Mouse (Mus musculus): ENCODE measurements at regions not wholly inside any gene's neighbourhood (a gene's known extent, or its start where the extent isn't known, plus 50 kb on each side); places are given as distances from the start of the nearest gene placed in this dataset.

DNA sequence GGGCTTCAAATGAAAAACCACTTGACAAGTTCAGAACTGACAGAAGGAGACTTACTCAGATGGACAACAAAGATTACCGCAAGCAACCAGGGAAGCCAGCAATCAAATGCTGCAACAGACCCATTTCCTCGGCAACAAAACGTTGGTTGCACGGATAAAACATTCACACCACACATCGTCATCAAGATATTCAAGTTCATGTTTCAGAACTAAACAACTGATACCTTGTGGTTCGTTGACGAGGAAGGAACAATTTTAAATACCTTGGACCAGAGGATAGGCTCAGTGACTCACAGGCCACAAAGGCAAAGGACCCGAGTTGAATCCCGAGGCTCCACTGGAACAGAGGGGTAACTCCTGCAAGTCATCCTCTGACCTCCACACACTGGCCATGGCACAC, 339.1 kb downstream of the Rapgef2 start:
- no peak for TF ChIP-seq CTCF (IDR thresholded peaks at IDR 0.05; ENCODE audit: low read depth, low read length)
- TF ChIP-seq POLR2AphosphoS5 (IDR thresholded peaks at IDR 0.05; ENCODE audit: insufficient replicate concordance, low read depth, low read length), result no peak
- TF ChIP-seq GATA1 (IDR thresholded peaks at IDR 0.05; ENCODE audit: borderline replicate concordance, low read length), result no peak
- no peak for TF ChIP-seq GATA2 (IDR thresholded peaks at IDR 0.05; ENCODE audit: borderline replicate concordance, low read depth, low read length)
- TF ChIP-seq TAL1 (conservative IDR thresholded peaks at IDR 0.05; ENCODE audit: low read depth, low read length), result no peak
